Mouse (Mus musculus): ENCODE data around the gene Amh.

- TF ChIP-seq POLR2A (IDR thresholded peaks at IDR 0.05; ENCODE audit: insufficient read depth, low read depth, low read length) = no peak
- no peak for TF ChIP-seq EP300 (IDR thresholded peaks at IDR 0.05; ENCODE audit: insufficient read depth, low read depth, low read length)
- no peak for TF ChIP-seq CTCF (IDR thresholded peaks at IDR 0.05)
Observed at GRCm38 (mm10) chr10:80838346-80838912, 33.4 kb downstream of the Amh start.
